Mouse (Mus musculus): Measurements from ENCODE around the gene Gjc2. TPM values are rescaled to one million over a fixed set of nuclear protein-coding genes. Genes with fewer than 3 reads are reported as not detected.

Gene Gjc2
- polyA plus RNA-seq, 1 experiment from 2014 or later, result 0.13 TPM

DNA sequence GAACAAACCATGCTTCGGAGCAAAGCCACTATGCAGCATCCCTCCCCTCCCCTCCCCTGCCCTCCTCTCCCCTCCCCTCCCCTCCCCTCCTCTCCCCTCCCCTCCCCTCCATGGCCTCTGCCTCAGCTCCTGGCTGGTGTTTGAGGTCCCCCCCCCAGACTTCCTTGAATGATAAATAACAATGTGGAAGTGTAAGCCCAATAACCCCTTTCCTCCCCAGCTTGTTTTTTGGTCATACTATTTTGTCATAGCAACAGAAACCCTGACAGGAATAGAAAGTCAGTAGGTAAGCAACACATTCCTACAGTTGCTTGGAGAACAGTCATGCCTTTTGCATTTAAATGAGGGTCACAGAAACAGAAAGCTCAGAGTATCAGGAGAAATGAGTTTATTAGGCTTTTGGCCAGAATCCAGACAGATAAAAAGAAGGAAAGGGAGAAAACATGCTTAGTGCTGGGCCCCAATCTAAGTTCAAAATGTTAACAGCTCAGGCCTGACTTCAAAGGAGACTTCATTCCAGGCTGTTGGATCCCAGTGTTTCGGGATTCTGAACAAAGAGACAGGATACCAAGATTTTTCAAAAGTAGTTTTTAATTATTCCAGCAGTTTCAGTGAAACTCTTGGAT is 17.3 kb downstream of the Gjc2 start:
- 36% methylated on average over 2 of the region's 2 CpGs for WGBS
- Histone ChIP-seq H3K36me3 (replicated peaks) (no peaks in the 10 kb centered on the region), H3K27ac (no peak overlapping the region)

DNA sequence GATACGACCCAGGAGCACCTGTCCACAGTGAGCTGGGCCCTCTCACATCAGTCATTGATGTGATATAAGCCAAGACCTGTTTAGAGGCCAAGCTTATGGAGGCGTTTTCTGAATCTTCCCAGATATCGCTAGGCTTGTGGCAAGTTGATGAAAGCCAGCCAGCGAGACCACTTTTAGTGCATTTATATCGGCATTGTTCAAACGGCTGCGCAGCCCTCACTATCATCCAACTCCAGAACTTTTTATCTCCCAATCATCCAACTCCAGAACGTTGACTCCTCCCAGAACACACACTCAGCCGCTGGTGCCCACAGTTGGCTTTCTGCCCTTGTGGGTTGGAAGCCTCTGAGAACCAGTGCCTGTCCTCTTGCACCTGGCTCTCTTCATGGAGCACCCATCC is 18.6 kb downstream of the Gjc2 start:
- no peak overlapping the region for H3K9ac ChIP-seq
- H3K36me3 ChIP-seq (replicated peaks), result no peaks in the 10 kb centered on the region
- peak overlapping the region; percentile 100 for H3K27ac ChIP-seq
- H3K9me3 ChIP-seq, result no peaks in the 10 kb centered on the region
- H3K4me2 ChIP-seq, result peak overlapping the region; percentile 75
- no peaks in the 10 kb centered on the region for H3K27me3 ChIP-seq (replicated peaks)
- H3K4me3 ChIP-seq, result no peak overlapping the region
- ATAC-seq (replicated peaks), result no peak
- 89% methylated on average over 9 of the region's 9 CpGs for WGBS
- H3K4me1 ChIP-seq, result peaks cover 19% of the 10 kb centered on the region

More for the DNA sequence above, 17.3 kb downstream of the Gjc2 start:
- H3K9ac ChIP-seq, result no peak overlapping the region
- H3K4me1 ChIP-seq, result peaks cover 19% of the 10 kb centered on the region
- H3K9me3 ChIP-seq, result no peaks in the 10 kb centered on the region
- no peak overlapping the region for H3K4me3 ChIP-seq
- H3K27me3 ChIP-seq (replicated peaks), result no peaks in the 10 kb centered on the region
- no peak overlapping the region for H3K4me2 ChIP-seq
- no peak for ATAC-seq (replicated peaks)

DNA sequence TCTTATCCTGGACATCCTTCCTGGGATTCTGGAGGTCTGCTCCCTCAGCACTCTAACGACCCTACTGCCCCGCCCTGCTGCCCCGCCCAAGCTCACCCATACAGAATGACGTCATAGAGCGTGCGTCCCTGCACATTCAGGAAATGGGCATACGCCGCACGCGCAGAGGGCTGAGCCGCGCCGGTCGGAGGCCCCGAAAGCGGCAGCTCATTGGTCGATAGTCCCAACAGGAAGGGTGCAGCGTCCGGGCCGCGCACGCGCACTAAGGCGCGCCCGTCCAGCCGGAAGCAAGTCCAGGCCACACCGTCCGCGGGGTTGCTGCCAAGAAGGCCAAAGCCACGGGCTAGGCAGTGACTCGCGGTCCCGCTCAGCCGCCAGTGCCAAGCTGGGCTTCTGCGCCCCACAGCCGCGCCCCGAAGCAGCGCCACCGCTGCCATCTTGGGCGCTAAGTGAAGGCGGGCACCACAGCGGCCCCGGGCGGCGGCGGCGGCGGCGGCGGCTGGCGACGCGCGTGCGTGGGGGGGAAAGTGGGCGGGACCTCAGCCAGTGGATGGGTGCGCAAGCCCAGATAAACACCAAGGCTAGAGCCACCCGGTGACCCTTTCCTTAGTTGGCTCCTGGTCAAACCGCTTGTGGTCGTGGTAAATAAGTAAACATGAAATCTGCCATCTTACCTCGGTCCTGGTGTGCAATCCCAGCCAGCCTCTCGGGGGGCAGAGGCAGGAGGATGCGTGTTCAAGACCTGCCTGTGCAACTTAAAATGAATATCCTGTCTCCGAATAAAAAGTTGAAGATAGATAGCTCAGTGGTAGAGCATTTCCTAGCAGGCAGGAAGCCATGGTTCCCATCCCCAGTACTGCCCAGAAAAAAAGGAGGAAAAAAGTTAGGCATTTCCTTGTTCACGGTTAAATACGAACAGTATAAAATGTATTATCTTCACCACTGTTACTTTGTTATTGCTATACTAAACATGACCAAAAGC is 19.5 kb downstream of the Gjc2 start, which contains the start of gene Iba57:
TSS of gene Iba57 (minus strand) at position 485 of the 982 bp plus-strand sequence.
- Histone ChIP-seq H3K4me1 (peaks cover 19% of the 10 kb centered on the region), H3K9ac (peak within 1 kb of the TSS; percentile 95), H3K27me3 (replicated peaks) (no peaks in the 10 kb centered on the region), H3K4me2 (peak within 1 kb of the TSS; percentile 75), H3K4me3 (peak within 1 kb of the TSS; percentile 94), H3K27ac (peak within 1 kb of the TSS; percentile 100), H3K36me3 (replicated peaks) (0 out of 2 replicates have a peak, but pooled peaks cover 1% of the 10 kb centered on the region), H3K9me3 (no peaks in the 10 kb centered on the region)
- ATAC-seq (replicated peaks), result peak; percentile 99
- WGBS, result 3% methylated on average over 68 of the region's 68 CpGs

DNA sequence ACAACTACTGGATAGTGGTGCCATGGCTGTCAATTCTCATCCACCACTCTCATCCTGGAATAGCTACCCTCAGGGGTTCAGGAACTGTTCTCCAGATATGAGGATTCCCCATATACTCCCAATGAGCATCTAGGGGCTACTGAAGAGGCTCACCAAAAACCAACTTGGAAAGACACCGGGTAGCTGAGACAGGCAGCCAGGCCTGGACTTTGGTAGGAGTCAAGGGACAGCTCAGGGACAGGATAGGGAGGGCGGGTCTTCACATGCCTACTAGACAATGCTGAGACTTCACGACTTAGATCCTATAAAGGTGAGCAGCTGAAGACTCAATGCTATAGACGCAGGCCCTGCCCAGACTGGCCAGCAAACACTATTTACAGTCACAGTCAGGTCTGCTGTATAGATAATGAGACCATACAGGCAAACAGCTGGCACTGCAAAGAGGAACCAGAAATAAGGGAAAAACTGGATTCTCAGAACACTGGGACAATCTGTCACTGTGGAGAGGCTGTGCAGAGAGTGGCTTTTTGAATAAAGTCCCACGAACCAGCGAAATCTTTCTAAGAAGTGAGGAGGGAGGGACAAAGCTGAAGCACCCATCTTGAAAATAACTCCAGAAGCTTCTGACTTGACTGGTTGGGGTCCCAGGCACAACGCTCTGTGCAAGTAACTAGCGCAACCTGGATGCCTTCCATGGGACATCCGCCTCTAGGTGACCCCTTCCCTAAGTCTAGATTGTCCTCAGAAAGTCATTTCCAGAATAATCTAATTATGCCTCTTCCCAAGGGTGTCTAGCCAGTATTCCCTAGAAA is 20.4 kb downstream of the Gjc2 start:
- peak; percentile 1; the same call in 1 of the 2 replicates for ATAC-seq (replicated peaks)
- Histone ChIP-seq H3K4me3 (peak overlapping the region; percentile 94), H3K27ac (peak overlapping the region; percentile 100), H3K9ac (peak overlapping the region; percentile 95), H3K9me3 (no peaks in the 10 kb centered on the region), H3K36me3 (replicated peaks) (0 out of 2 replicates have a peak, but pooled peaks cover 10% of the 10 kb centered on the region), H3K4me2 (peak overlapping the region; percentile 75), H3K27me3 (replicated peaks) (no peaks in the 10 kb centered on the region), H3K4me1 (peaks cover 19% of the 10 kb centered on the region)
- 60% methylated on average over 9 of the region's 9 CpGs for WGBS

DNA sequence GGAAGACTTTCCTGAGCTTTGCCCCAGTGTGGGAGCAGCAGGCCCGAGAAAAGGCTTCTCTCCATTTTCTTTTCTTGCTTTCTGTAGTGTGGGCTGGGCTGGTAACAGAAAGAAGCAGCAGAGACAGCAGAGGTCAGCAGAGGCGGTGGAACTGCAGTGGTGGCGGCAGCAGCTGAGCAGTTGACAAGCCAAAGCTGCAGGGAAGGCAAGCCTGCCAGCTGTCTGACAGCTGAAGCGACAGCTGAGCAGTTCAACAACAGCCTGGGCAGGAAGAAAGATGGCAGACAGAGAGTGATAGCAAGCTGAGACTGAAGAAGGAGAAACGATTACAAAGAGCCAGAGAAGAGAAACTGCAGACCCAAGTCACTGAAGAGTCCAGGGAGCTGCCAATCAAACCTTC is 21.6 kb downstream of the Gjc2 start:
- Histone ChIP-seq H3K9me3 (no peaks in the 10 kb centered on the region), H3K36me3 (replicated peaks) (0 out of 2 replicates have a peak, but pooled peaks cover 11% of the 10 kb centered on the region), H3K27ac (no peak overlapping the region), H3K4me2 (no peak overlapping the region), H3K4me3 (no peak overlapping the region), H3K4me1 (peaks cover 19% of the 10 kb centered on the region), H3K27me3 (replicated peaks) (no peaks in the 10 kb centered on the region), H3K9ac (no peak overlapping the region)
- ATAC-seq (replicated peaks), result no peak
- WGBS, result 81% methylated on average over 5 of the region's 5 CpGs

DNA sequence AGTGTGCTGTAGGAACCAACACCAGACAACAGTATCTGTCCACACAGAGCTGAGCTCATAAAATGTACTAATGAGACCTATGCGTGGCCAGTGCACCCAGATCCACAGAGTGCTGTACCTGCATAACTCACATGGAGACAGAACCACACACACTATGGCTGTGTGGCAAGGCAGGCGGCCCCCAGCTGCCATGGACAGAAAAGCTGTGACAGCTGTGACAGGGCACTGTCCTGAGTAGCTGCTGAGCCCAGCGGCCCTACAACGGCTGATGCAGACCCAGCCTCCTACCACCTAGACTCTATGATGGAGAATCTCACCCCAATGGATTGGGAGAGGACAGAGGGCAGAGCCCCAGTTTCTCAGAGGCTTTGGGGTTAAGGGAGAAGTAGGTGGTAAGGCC is 23.5 kb downstream of the Gjc2 start:
- Histone ChIP-seq H3K4me1 (peaks cover 19% of the 10 kb centered on the region), H3K9ac (no peak overlapping the region), H3K4me2 (no peak overlapping the region), H3K9me3 (no peaks in the 10 kb centered on the region), H3K27me3 (replicated peaks) (no peaks in the 10 kb centered on the region), H3K27ac (no peak overlapping the region), H3K36me3 (replicated peaks) (0 out of 2 replicates have a peak, but pooled peaks cover 17% of the 10 kb centered on the region), H3K4me3 (no peak overlapping the region)
- ATAC-seq (replicated peaks), result no peak
- 89% methylated on average over 4 of the region's 4 CpGs for WGBS

DNA sequence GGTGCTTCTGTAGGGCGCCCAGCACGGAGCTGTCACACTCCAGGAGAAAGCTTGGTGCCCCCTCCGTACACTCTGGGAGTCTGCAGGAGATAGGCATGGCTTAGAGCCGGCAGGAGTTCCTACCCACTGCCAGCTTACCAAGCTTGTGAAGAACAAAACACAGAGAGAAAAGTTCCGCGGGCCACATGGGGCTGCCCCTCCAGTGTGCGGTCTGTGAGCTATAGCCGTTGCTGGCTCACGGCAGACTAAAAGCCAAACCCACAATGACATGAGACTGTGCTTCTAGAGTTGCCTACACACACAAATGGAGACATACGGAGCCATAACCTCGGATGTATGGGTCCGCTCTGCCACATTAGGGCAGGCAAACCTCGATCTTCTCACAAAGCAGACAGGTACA is 23.9 kb downstream of the Gjc2 start:
- H3K36me3 ChIP-seq (replicated peaks), result 0 out of 2 replicates have a peak, but pooled peaks cover 17% of the 10 kb centered on the region
- no peak overlapping the region for H3K27ac ChIP-seq
- no peaks in the 10 kb centered on the region for H3K27me3 ChIP-seq (replicated peaks)
- H3K9ac ChIP-seq, result no peak overlapping the region
- no peak overlapping the region for H3K4me2 ChIP-seq
- no peaks in the 10 kb centered on the region for H3K9me3 ChIP-seq
- WGBS, result 91% methylated on average over 13 of the region's 13 CpGs
- ATAC-seq (replicated peaks), result no peak
- peaks cover 15% of the 10 kb centered on the region for H3K4me1 ChIP-seq
- H3K4me3 ChIP-seq, result no peak overlapping the region

DNA sequence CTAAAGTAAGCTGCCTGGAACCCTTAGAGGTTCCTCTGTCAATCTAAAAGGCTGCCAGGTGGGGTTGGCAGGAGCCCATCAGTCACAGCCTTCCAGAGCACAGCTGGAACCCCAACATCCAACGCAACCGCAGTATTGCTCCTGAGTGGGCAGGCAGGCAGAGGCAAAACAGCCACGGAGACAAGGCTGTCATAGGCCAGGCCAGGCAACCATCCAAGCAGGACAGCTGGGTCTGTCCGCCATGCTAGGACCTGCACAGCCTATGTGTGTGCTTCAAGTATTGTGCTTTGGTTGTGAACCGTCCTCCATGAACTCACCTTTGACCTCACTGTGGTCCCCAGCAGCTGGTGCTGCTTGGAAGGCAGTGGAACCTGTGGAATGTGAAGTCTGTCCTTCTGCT is 27.1 kb downstream of the Gjc2 start:
- Histone ChIP-seq H3K36me3 (replicated peaks) (0 out of 2 replicates have a peak, but pooled peaks cover 17% of the 10 kb centered on the region), H3K27ac (no peak overlapping the region), H3K9ac (no peak overlapping the region), H3K27me3 (replicated peaks) (no peaks in the 10 kb centered on the region), H3K4me1 (no peaks in the 10 kb centered on the region), H3K9me3 (no peaks in the 10 kb centered on the region), H3K4me2 (no peak overlapping the region), H3K4me3 (no peak overlapping the region)
- ATAC-seq (replicated peaks), result no peak
- 93% methylated on average over 5 of the region's 5 CpGs for WGBS

DNA sequence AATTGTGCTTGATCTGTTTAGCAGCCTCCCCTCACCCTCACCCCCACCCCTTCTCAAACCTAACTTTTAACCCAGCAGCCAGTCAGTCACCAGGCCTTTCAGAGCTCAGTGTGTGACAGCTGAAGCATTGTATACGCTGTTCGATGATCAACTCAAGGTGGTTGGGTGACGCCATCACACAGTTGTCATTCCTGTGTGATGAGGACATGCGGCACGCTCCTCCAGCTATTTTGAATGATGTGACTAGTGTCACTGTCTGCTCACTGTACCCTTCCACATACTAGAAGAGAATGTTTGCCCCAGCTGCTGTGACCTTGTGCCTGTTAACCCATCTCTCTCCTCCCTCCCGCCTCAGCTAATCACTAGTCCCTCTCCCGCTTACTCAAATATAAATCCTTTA is 28.8 kb downstream of the Gjc2 start:
- Histone ChIP-seq H3K4me2 (no peak overlapping the region), H3K27ac (no peak overlapping the region), H3K27me3 (replicated peaks) (no peaks in the 10 kb centered on the region), H3K9ac (no peak overlapping the region), H3K4me1 (no peaks in the 10 kb centered on the region), H3K36me3 (replicated peaks) (0 out of 2 replicates have a peak, but pooled peaks cover 17% of the 10 kb centered on the region), H3K9me3 (no peaks in the 10 kb centered on the region), H3K4me3 (no peak overlapping the region)
- WGBS, result 92% methylated on average over 7 of the region's 7 CpGs
- ATAC-seq (replicated peaks), result no peak

DNA sequence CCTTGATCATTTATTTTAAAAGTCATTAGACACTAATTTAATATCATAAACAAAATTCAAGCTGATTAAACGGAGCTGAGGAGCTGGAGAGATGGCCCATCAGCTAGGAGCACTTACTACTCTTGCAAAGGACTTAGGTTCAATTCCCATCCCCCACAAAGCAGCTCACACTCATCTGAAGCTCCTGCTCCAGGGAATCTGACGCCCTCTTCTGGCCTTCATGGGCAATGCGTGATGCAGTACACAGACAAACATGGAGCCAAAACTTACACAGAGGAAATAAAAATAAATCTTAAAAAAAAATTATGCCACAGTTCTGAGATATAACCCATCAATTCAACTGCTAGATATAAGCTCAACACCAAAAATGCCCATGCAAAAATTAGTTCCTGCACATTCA is 31.3 kb downstream of the Gjc2 start:
- Histone ChIP-seq H3K9me3 (no peaks in the 10 kb centered on the region), H3K4me3 (no peak overlapping the region), H3K4me2 (no peak overlapping the region), H3K36me3 (replicated peaks) (0 out of 2 replicates have a peak, but pooled peaks cover 6% of the 10 kb centered on the region), H3K27me3 (replicated peaks) (no peaks in the 10 kb centered on the region), H3K27ac (no peak overlapping the region), H3K4me1 (no peaks in the 10 kb centered on the region), H3K9ac (no peak overlapping the region)
- 29% methylated on average over 3 of the region's 3 CpGs for WGBS
- no peak for ATAC-seq (replicated peaks)

DNA sequence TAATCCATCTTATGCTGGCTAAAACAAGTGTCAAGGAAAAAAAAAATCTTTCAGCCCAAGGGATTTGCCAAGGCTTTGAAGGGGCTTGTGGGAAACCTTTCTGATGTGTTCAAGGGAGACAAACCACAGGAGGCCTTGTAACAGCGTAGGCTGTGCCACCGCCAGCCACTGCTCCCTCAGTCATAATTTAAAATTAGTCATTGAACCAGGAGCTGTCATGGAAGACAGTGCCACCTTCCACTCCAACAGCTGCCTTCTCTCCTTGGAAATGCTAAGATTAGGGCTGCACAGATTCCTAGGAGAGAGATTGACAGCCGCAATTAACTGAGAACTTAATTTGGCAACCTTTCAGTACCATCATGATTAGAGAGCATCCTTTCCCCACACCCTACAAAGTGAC is 33.7 kb downstream of the Gjc2 start:
- 67% methylated on average over 3 of the region's 3 CpGs for WGBS
- ATAC-seq (replicated peaks), result no peak
- Histone ChIP-seq H3K27me3 (replicated peaks) (no peaks in the 10 kb centered on the region; the same call in 1 of the 2 replicates), H3K9me3 (no peaks in the 10 kb centered on the region), H3K4me1 (no peaks in the 10 kb centered on the region), H3K27ac (no peak overlapping the region), H3K4me2 (no peak overlapping the region), H3K36me3 (replicated peaks) (no peaks in the 10 kb centered on the region), H3K9ac (no peak overlapping the region), H3K4me3 (no peak overlapping the region)

DNA sequence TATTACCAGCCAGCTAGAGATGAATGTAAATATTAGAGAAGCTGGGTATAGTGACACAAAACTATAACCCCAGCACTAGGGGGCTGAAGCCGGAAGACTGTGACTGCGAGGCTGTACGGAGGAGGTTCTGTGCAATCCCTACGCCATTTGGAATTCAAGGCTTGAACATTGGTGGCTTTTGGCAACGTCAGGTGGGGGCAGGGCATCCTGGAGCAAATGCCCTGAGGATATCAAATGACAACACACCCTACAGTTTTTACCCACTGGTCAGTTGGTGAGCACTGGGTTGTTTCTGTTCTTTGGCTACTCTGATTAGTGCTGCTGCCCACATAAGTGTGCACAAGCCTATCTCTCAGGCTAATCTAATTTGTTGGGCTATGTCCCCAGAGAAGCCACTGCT is 40.1 kb downstream of the Gjc2 start:
- Histone ChIP-seq H3K4me3 (no peak overlapping the region), H3K9me3 (no peaks in the 10 kb centered on the region), H3K4me1 (no peaks in the 10 kb centered on the region), H3K4me2 (no peak overlapping the region), H3K27ac (no peak overlapping the region), H3K36me3 (replicated peaks) (no peaks in the 10 kb centered on the region), H3K27me3 (replicated peaks) (no peaks in the 10 kb centered on the region; the same call in none of the 2 replicates), H3K9ac (no peak overlapping the region)
- 85% methylated on average over 5 of the region's 5 CpGs for WGBS
- no peak for ATAC-seq (replicated peaks)

Data from midbrain, embryonic 15.5 days (tissue).